Mouse (Mus musculus) ES-Bruce4 (cell line): Measurements from ENCODE around the gene Irgm2. TPM values are rescaled to one million over a fixed set of nuclear protein-coding genes. Genes with fewer than 3 reads are reported as not detected.
"Not testable (repeated sequence)": the region's sequence is repeated elsewhere in the genome, so short reads cannot be mapped to it uniquely, and the experiment has no call there.

Experiments
- H3K27ac ChIP-seq: 2 replicates; pipeline ENCODE4 v1.5.1; 2012; ENCODE audit warnings: low read length, inconsistent platforms; ENCODE audit not compliant: insufficient read depth
- H3K27me3 ChIP-seq: 2 replicates; pipeline ENCODE4 v1.6.1; 2012; ENCODE audit warnings: mild to moderate bottlenecking, low read length, inconsistent platforms; ENCODE audit not compliant: control insufficient read depth, poor library complexity, insufficient read depth, severe bottlenecking
- H3K36me3 ChIP-seq: 2 replicates; pipeline ENCODE4 v1.6.1; 2012; ENCODE audit warnings: inconsistent platforms, mild to moderate bottlenecking, low read length, moderate library complexity; ENCODE audit not compliant: control insufficient read depth, poor library complexity, insufficient read depth, severe bottlenecking
- H3K4me1 ChIP-seq: one replicate; pipeline ENCODE4 v1.8.1; 2011; ENCODE audit warnings: low read length; ENCODE audit not compliant: control insufficient read depth, insufficient read depth
- H3K4me3 ChIP-seq: 2 replicates; pipeline ENCODE4 v1.5.1; 2011; ENCODE audit warnings: low read depth, mild to moderate bottlenecking, low read length
- H3K9ac ChIP-seq: 2 replicates; pipeline ENCODE4 v1.6.1; 2012; ENCODE audit warnings: low read depth, mild to moderate bottlenecking, inconsistent platforms; ENCODE audit not compliant: poor library complexity, severe bottlenecking
- H3K9me3 ChIP-seq: replicated peaks from 2 replicates; pipeline ENCODE4 v1.6.1; 2012; ENCODE audit warnings: mild to moderate bottlenecking, low read length, inconsistent platforms; ENCODE audit not compliant: control insufficient read depth, poor library complexity, insufficient read depth, severe bottlenecking
- CTCF ChIP-seq: IDR thresholded peaks from one replicate; pipeline ENCODE4 v1.8.1; 2011; ENCODE audit warnings: low read depth, low read length
- EP300 ChIP-seq: IDR thresholded peaks from 2 replicates; pipeline ENCODE4 v1.6.1; 2011; ENCODE audit warnings: low read depth, low read length; ENCODE audit not compliant: insufficient read depth
- POLR2A ChIP-seq: IDR thresholded peaks from one replicate; pipeline ENCODE4 v1.8.1; 2011; ENCODE audit warnings: low read length; ENCODE audit not compliant: insufficient read depth
- polyA plus RNA-seq: library from polyadenylated mRNA; stranded (reverse); fragments of >200 nt; gene quantifications from 2 replicates; pipeline ENCODE4 v1.2.4, GENCODE M21; 2011; ENCODE audit warnings: low read depth; ENCODE audit not compliant: missing spikeins, insufficient read depth, insufficient read length

The Irgm2 gene
- polyA plus RNA-seq, 1 experiment = 5.6 TPM

DNA sequence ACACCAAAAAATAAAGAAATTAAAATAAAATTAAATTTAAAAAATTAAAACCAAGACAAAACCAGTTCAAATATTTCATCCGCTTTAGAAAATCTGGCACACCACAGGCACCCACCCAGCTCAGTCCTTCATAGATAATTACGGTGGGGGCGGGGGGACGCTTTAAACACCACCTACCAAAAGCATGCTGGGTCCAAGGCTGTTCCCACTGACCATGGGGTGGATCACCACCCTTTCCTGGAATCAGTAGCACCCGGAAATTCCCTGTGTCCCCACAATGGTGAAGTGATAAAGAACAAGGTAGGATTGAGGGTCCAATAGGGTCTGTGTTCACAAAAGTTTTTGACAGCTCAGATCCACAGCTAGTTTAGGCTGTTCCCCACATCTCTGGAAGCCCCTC lies 16.4 kb downstream of the Irgm2 start:
- Histone ChIP-seq H3K9ac (no peak overlapping the region), H3K27ac (no peak overlapping the region), H3K36me3 (no peaks in the 10 kb centered on the region), H3K4me3 (no peak overlapping the region), H3K9me3 (no peaks in the 10 kb centered on the region), H3K27me3 (no peaks in the 10 kb centered on the region), H3K4me1 (peaks cover 3% of the 10 kb centered on the region)
- TF ChIP-seq EP300 (no peak), CTCF (no peak), POLR2A (no peak)

DNA sequence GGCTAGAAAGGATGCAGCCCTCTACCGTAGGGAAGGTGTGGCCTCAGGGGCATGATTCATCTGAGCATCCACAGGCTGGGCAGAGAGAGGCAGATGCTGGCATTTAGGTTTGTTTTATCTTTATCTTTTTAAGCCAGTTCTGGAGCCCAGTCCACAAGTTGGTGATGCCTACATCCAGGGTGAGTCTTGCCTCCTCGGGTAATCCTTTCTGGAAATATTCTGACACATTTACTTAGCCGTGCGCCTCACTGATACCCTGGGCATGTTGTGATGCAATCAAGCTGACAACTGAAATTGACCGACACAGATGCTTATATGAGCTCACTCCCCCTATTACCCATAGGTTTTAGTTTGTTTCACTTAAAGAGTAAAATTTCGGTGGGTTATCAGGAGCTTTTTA lies 17.4 kb downstream of the Irgm2 start:
- Histone ChIP-seq H3K27ac (no peak overlapping the region), H3K9ac (no peak overlapping the region), H3K4me3 (no peak overlapping the region), H3K4me1 (no peaks in the 10 kb centered on the region), H3K9me3 (no peaks in the 10 kb centered on the region), H3K36me3 (no peaks in the 10 kb centered on the region), H3K27me3 (no peaks in the 10 kb centered on the region)
- TF ChIP-seq EP300 (no peak), CTCF (no peak), POLR2A (no peak)

DNA sequence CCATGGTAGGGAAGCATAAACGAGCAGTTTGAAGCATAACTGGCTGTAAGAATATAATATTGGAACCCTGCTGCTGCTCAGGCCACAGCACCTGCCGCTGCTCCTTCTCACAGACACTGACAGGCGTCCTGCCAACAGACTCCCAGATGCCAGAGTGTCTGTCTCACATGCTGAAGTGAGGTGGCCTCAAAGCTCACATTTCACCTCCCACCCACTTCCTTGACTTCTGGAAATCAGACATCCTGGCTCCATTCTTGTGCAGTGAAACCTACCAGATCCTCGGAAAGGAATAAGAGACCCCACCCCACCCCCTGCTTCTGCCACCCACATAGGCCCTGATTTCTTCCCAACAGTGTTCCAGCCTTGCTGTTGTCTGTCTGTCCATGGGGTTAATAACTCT lies 24.3 kb downstream of the Irgm2 start:
- Histone ChIP-seq H3K4me1 (no peaks in the 10 kb centered on the region), H3K27me3 (no peaks in the 10 kb centered on the region), H3K9me3 (no peaks in the 10 kb centered on the region), H3K36me3 (no peaks in the 10 kb centered on the region), H3K4me3 (no peak overlapping the region), H3K27ac (no peak overlapping the region), H3K9ac (no peak overlapping the region)
- no peak for TF ChIP-seq CTCF
- TF ChIP-seq POLR2A = no peak
- TF ChIP-seq EP300 = no peak

DNA sequence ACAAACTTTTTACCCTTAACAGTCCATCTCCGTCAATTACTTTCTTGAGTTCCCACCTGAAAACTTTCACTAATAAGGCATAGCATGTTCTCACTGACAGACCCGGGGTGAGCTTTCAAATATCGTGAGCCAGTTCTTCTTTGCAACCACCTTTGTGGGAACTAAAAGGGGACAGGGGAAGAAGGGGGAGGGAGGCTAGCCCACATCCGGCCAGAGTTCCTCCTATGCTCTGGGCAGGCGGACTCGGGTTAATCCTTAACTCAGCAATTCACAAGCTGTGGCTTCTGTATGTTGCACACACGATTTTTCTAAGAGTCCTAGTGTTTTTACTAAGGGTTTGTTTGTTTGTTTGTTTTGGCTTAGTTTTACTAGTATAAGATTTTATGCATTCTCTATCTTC lies 24.9 kb downstream of the Irgm2 start:
- Histone ChIP-seq H3K9ac (no peak overlapping the region), H3K4me3 (no peak overlapping the region), H3K27ac (no peak overlapping the region), H3K4me1 (no peaks in the 10 kb centered on the region), H3K36me3 (no peaks in the 10 kb centered on the region), H3K9me3 (no peaks in the 10 kb centered on the region), H3K27me3 (no peaks in the 10 kb centered on the region)
- TF ChIP-seq EP300 (no peak), POLR2A (no peak), CTCF (no peak)

DNA sequence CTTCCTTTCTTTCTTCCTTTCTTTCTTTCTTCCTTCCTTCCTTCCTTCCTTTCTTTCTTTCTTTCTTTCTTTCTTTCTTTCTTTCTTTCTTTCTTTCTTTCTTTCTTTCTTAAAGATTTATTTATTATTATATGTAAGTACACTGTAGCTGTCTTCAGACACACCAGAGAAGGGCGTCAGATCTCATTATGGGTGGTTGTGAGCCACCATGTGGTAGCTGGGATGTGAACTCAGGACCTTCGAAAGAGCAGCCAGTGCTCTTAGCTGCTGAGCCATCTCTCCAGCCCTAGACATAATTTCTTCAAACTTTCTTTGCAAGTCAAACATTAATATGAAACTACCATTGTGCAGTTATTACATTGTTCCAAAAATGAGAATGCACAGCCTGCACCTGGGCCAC lies 25.5 kb downstream of the Irgm2 start:
- H3K36me3 ChIP-seq, H3K27ac ChIP-seq, H3K4me1 ChIP-seq, H3K4me3 ChIP-seq, H3K27me3 ChIP-seq, H3K9me3 ChIP-seq, H3K9ac ChIP-seq: not testable (repeated sequence)

DNA sequence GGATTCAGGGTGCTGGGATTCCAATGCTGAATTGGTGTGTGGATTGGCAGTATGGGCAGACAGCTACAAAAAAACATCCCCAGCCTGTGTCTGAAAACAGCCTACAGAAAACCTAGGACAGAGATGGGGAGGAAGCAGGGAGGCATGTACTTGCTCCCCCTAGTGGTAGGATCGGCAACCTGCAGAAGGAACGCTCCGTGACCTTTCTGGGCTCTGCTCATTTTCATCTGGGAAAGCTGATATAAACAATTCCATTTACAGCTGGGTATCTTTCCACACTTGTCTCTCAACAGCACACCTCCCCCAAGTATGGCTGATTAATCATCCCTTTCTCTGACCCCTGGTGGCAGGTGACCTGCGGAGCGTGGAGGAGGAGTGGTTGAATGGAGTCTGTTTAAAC lies 26.2 kb downstream of the Irgm2 start:
- Histone ChIP-seq H3K9me3 (no peaks in the 10 kb centered on the region), H3K4me3 (no peak overlapping the region), H3K9ac (no peak overlapping the region), H3K27ac (no peak overlapping the region), H3K4me1 (no peaks in the 10 kb centered on the region), H3K27me3 (no peaks in the 10 kb centered on the region), H3K36me3 (no peaks in the 10 kb centered on the region)
- peak; percentile 97 for TF ChIP-seq CTCF
- TF ChIP-seq POLR2A = no peak
- TF ChIP-seq EP300 = 0 out of 2 replicates have a peak, but pooled peaks have one; percentile 23

DNA sequence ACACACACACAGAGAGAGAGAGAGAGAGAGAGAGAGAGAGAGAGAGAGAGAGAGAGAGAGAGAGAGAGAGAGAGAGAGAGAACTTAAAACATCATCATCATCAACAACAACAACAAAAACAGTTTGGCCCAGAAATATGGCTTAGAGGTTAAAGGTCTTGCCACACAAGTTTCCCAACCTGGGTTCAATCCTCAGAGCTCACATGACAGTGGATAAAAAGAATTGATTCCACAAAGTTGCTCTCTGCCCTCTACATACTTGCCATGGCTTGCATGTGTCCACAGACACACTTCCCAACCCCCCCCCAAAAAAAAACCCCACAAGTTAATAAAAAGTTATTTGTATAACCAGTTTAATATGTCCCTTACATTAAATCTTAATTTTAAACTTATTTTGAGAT lies 27.0 kb downstream of the Irgm2 start:
- Histone ChIP-seq H3K36me3 (no peaks in the 10 kb centered on the region), H3K27ac (no peak overlapping the region)

DNA sequence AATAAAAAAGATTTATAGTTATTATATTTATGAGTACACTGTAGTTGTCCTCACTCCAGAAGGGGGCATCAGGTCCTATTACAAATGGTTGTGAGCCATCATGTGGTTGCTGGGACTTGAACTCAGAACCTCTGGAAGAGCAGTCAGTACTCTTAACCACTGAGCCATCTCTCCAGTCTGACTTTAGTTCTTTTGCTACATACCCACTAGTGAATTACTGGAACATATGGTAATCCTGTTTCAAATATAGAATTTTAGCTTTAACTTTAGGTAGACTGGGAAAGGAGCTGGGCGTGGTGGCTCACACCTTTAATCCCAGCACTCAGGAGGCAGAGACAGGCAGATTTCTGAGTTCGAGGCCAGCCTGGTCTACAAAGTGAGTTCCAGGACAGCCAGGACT lies 28.6 kb downstream of the Irgm2 start:
- not testable (repeated sequence) for H3K36me3 ChIP-seq, H3K4me3 ChIP-seq, H3K9me3 ChIP-seq, H3K27ac ChIP-seq, H3K27me3 ChIP-seq, H3K9ac ChIP-seq, H3K4me1 ChIP-seq

More for the DNA sequence above, 27.0 kb downstream of the Irgm2 start:
- H3K27me3 ChIP-seq = no peaks in the 10 kb centered on the region
- TF ChIP-seq CTCF (no peak), POLR2A (no peak), EP300 (no peak)
- no peaks in the 10 kb centered on the region for H3K4me1 ChIP-seq
- H3K9ac ChIP-seq = no peak overlapping the region
- H3K4me3 ChIP-seq = no peak overlapping the region
- H3K9me3 ChIP-seq = no peaks in the 10 kb centered on the region
